ENCODE assay signal across 1 mouse cellular context in genomic region chr3:30602740-30603098, GRCm38 (mm10).
TF ChIP-seq lines count a peak whose summit lies in the region.

No protein-coding gene starts in this region.

TF ChIP-seq in ES-E14, 5 proteins besides CTCF, POLR2A, EP300 and RAD21:
- TF ChIP-seq ZNF384 (IDR thresholded peaks at IDR 0.05; ENCODE audit: low read depth, low read length), result no peak
- no peak for TF ChIP-seq CHD2 (IDR thresholded peaks at IDR 0.05; ENCODE audit: low read depth, low read length)
- TF ChIP-seq MAFK (IDR thresholded peaks at IDR 0.05; ENCODE audit: insufficient read depth, low read depth, low read length), result no peak
- TF ChIP-seq ZC3H11A (IDR thresholded peaks at IDR 0.05; ENCODE audit: borderline replicate concordance, low read depth, low read length), result 0 out of 2 replicates have a peak, but pooled peaks have one; percentile 1
- no peak for TF ChIP-seq HCFC1 (IDR thresholded peaks at IDR 0.05; ENCODE audit: borderline replicate concordance, insufficient read depth, low read length)
